Mouse (Mus musculus): Measurements from ENCODE around the gene Bnc2. TPM values are rescaled to one million over a fixed set of nuclear protein-coding genes. Genes with fewer than 3 reads are reported as not detected.

Bnc2 gene
- polyA plus RNA-seq, 1 experiment = 0.82 TPM

DNA sequence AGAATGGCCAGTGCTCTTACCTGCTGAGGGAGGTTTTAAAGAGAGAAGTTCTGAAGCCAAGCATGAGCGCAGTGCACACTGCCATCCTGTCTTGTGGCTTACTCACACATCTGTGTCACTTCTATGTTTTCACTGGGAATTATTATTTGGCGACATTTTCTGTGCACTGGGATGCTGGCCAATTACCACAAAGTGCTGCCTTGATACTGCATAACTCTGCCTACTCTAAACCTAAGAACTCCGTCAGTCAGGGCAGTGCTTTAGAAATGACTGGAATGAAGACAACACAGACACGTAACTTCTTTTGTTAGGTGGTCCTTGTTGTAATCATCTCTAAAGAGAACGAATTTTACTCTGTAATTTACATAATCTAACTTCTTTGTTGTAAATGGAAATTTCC, 186.8 kb downstream of the Bnc2 start:
- 29% methylated on average over 5 of the region's 5 CpGs for WGBS
- no peaks in the 10 kb centered on the region for H3K27me3 ChIP-seq (ENCODE audit: control insufficient read depth, insufficient read depth, low read length)
- no peaks in the 10 kb centered on the region for H3K4me1 ChIP-seq (ENCODE audit: control insufficient read depth, insufficient read depth, low read length)
- TF ChIP-seq CTCF (IDR thresholded peaks at IDR 0.05; ENCODE audit: borderline replicate concordance, insufficient read depth, low read depth, low read length) = no peak
- no peak for TF ChIP-seq POLR2A (IDR thresholded peaks at IDR 0.05; ENCODE audit: borderline replicate concordance, insufficient read depth, low read length)
- H3K4me3 ChIP-seq (replicated peaks; ENCODE audit: insufficient read depth, low read depth, low read length) = no peak overlapping the region
- H3K27ac ChIP-seq (ENCODE audit: insufficient read depth, low read length) = no peak overlapping the region
- DNase-seq = no peak

DNA sequence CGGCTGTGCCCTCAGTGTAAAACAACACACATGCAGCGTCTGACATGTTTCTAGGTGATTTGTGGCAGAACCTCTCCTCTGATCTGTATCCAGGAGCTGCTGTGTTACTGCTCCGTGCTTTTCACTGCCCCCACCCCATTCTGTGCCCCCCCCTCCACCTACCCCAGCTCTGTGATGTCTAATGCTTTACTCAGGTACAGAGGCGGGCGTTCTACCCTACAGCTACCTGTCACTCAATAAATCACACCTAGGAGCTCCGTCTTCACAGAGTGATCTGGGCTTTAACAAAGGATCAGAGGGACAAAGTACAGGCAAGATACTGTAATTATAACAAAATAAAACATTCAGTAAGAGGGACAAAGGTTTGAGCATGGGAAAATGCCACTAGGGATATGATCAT, 192.4 kb downstream of the Bnc2 start:
- Histone ChIP-seq H3K4me1 (ENCODE audit: control insufficient read depth, insufficient read depth, low read length) (no peaks in the 10 kb centered on the region), H3K27ac (ENCODE audit: insufficient read depth, low read length) (no peak overlapping the region), H3K27me3 (ENCODE audit: control insufficient read depth, insufficient read depth, low read length) (no peaks in the 10 kb centered on the region), H3K4me3 (replicated peaks; ENCODE audit: insufficient read depth, low read depth, low read length) (no peak overlapping the region)
- TF ChIP-seq CTCF (IDR thresholded peaks at IDR 0.05; ENCODE audit: borderline replicate concordance, insufficient read depth, low read depth, low read length) (no peak), POLR2A (IDR thresholded peaks at IDR 0.05; ENCODE audit: borderline replicate concordance, insufficient read depth, low read length) (no peak)
- no peak for DNase-seq
- 67% methylated on average over 6 of the region's 6 CpGs for WGBS

DNA sequence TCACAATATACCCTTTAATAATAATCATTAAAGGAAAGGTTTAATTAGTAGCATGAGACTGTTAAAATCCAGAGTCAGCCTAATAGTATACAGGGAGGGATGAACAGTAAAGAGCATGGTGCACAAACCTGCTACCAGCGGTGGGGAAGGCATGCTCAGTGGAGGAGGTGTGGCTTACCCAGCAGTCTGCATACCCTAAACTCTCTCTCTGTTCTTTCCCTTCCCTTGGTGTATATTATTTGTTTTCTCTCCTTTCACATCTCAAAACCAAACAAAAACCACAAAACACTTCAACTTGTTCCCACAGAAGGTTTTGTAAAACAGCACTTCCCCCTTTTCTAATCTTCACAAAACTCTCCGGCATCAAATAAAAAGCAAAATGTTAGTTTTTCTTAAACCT, 202.4 kb downstream of the Bnc2 start:
- TF ChIP-seq POLR2A (IDR thresholded peaks at IDR 0.05; ENCODE audit: borderline replicate concordance, insufficient read depth, low read length) (no peak), CTCF (IDR thresholded peaks at IDR 0.05; ENCODE audit: borderline replicate concordance, insufficient read depth, low read depth, low read length) (no peak)
- Histone ChIP-seq H3K27ac (ENCODE audit: insufficient read depth, low read length) (no peak overlapping the region), H3K27me3 (ENCODE audit: control insufficient read depth, insufficient read depth, low read length) (no peaks in the 10 kb centered on the region), H3K4me3 (replicated peaks; ENCODE audit: insufficient read depth, low read depth, low read length) (no peak overlapping the region), H3K4me1 (ENCODE audit: control insufficient read depth, insufficient read depth, low read length) (no peaks in the 10 kb centered on the region)
- WGBS = 76% methylated on average over 2 of the region's 2 CpGs
- no peak for DNase-seq

DNA sequence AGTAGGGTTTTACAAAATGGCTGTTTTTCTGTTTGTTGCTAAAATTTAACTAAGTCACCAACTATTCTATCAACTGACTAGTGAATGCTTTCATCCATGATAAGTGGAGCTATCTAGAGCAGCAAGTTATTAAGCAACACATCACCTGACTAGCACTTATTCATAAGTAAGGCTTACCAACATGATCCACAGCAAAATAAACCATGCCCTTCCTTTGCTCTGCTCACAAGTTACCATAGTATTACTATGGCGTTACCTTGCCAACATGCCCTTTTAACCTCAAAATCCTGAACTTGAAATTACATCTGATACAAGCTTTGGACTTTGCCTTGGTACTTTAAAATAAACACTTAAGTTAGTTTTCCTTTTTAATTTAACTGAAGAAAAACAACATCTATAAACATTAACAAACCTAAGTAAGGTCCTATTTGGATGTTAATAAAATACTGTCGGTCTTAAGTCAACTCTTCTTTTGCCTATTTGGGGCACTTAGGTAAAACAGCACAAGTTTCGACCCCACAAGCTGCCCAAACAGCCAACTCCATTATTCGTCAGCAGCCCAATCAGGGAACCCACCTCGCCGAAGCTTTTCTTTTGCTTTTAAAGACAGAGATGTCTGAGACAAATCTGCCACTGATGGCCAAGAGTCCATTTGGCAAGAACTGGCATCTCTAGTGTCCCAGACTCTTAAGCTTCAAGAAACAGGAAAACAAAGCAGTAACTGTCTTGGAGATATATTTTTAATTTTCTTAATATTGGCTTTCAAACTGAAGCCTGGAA, 204.8 kb downstream of the Bnc2 start:
- WGBS = 69% methylated on average over 6 of the region's 6 CpGs
- no peak for TF ChIP-seq POLR2A (IDR thresholded peaks at IDR 0.05; ENCODE audit: borderline replicate concordance, insufficient read depth, low read length)
- TF ChIP-seq CTCF (IDR thresholded peaks at IDR 0.05; ENCODE audit: borderline replicate concordance, insufficient read depth, low read depth, low read length) = no peak
- H3K27ac ChIP-seq (ENCODE audit: insufficient read depth, low read length) = no peak overlapping the region
- H3K4me1 ChIP-seq (ENCODE audit: control insufficient read depth, insufficient read depth, low read length) = no peaks in the 10 kb centered on the region
- H3K4me3 ChIP-seq (replicated peaks; ENCODE audit: insufficient read depth, low read depth, low read length) = no peak overlapping the region
- no peak for DNase-seq
- no peaks in the 10 kb centered on the region for H3K27me3 ChIP-seq (ENCODE audit: control insufficient read depth, insufficient read depth, low read length)

DNA sequence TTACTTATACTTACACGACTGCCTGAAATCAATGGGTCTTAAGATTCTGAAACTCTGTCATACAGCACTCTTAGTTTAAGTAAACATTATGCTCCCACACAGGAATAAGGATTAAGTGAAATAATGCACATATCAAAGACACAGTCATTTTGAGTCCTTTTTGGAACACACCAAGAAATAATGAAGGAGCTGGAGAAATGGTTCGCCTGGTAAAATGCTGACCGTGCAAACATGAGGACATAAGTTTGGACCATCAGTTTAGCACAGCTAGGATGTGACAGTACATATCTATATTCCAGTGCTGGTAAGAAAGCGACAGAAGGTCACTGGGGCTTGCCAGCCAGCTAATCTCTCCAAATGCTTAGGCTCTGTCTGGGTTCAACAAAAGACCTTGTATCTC, 205.7 kb downstream of the Bnc2 start:
- 83% methylated on average over 4 of the region's 4 CpGs for WGBS

DNA sequence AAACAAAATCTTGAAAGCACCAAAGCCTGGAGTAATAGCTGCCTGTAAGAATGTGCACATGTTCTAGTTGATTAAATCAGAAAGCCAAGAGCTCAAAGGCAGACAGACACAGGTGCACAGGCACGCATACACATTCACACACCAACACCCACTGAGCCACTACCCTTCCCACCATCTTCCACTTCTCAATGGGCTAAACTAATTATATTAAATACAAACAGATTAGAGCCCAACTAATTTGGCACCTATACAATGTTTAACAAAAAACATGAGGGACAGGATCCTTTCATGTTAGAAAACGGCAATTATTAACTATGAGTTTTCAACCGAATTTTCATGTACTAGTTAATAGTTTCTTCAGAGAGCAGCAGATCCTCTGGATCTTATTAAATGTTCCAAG, 207.4 kb downstream of the Bnc2 start:
- H3K4me3 ChIP-seq (replicated peaks; ENCODE audit: insufficient read depth, low read depth, low read length) = no peak overlapping the region
- no peaks in the 10 kb centered on the region for H3K4me1 ChIP-seq (ENCODE audit: control insufficient read depth, insufficient read depth, low read length)
- no peak overlapping the region for H3K27ac ChIP-seq (ENCODE audit: insufficient read depth, low read length)
- TF ChIP-seq CTCF (IDR thresholded peaks at IDR 0.05; ENCODE audit: borderline replicate concordance, insufficient read depth, low read depth, low read length) = no peak
- TF ChIP-seq POLR2A (IDR thresholded peaks at IDR 0.05; ENCODE audit: borderline replicate concordance, insufficient read depth, low read length) = no peak
- no peak for DNase-seq
- WGBS = 71% methylated on average over 3 of the region's 3 CpGs
- H3K27me3 ChIP-seq (ENCODE audit: control insufficient read depth, insufficient read depth, low read length) = no peaks in the 10 kb centered on the region

More for the DNA sequence above, 205.7 kb downstream of the Bnc2 start:
- Histone ChIP-seq H3K27ac (ENCODE audit: insufficient read depth, low read length) (no peak overlapping the region), H3K27me3 (ENCODE audit: control insufficient read depth, insufficient read depth, low read length) (no peaks in the 10 kb centered on the region), H3K4me3 (replicated peaks; ENCODE audit: insufficient read depth, low read depth, low read length) (no peak overlapping the region), H3K4me1 (ENCODE audit: control insufficient read depth, insufficient read depth, low read length) (no peaks in the 10 kb centered on the region)
- no peak for DNase-seq
- TF ChIP-seq CTCF (IDR thresholded peaks at IDR 0.05; ENCODE audit: borderline replicate concordance, insufficient read depth, low read depth, low read length) = no peak
- TF ChIP-seq POLR2A (IDR thresholded peaks at IDR 0.05; ENCODE audit: borderline replicate concordance, insufficient read depth, low read length) = no peak

DNA sequence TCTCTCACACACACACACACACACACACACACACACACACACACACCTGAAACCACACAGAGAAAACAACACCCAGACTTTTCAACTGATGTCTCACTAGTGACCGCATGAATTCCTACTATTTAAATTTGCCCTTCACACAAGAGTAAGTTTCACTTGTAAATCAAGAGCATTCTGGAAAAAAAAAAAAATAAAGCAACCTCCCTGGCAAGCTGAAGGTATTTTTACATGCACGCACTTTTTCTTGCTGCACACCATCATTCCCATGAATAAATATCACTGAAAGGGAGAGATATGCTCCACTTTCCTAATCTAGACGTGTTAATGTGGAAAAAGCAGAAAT, 216.9 kb downstream of the Bnc2 start:
- Histone ChIP-seq H3K4me1 (ENCODE audit: control insufficient read depth, insufficient read depth, low read length) (no peaks in the 10 kb centered on the region; the same call in 1 of the 2 replicates), H3K27ac (ENCODE audit: insufficient read depth, low read length) (no peak overlapping the region), H3K27me3 (ENCODE audit: control insufficient read depth, insufficient read depth, low read length) (no peaks in the 10 kb centered on the region), H3K4me3 (replicated peaks; ENCODE audit: insufficient read depth, low read depth, low read length) (no peak overlapping the region)
- WGBS = 92% methylated on average over 3 of the region's 3 CpGs
- no peak for TF ChIP-seq CTCF (IDR thresholded peaks at IDR 0.05; ENCODE audit: borderline replicate concordance, insufficient read depth, low read depth, low read length)
- no peak for TF ChIP-seq POLR2A (IDR thresholded peaks at IDR 0.05; ENCODE audit: borderline replicate concordance, insufficient read depth, low read length)
- DNase-seq = no peak

DNA sequence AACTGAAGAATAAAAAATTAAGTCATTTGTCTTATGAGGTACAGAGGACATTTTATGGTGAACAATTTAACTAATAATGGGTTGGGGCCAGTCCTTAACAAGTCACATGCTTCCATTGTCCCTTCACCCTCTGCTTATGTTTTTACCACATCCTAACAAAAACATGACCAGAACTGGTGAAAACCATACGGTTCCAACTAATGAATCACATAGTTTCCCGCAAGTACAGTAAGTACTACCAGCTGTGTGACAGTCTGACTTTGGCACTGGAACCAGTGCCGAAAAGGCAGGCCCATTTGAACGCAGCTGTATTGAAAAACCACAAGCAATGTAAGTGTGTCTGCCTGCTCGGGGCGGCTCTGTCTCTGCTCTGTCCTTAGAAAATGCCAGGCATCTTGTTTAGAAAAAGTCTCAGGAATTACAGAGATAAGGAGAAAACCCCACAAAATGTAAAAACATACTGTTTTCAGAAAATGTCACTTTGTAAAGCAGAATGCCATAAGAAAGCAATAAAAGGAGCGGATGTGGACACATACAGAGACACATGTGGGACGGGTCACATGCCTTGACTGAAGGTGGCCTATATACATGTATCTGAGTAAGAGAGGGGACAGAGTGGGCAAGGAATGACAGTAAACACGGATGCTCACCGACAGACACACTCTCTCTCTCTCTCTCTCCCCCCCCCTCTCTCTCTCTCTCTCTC, 217.4 kb downstream of the Bnc2 start:
- H3K4me1 ChIP-seq (ENCODE audit: control insufficient read depth, insufficient read depth, low read length) = no peaks in the 10 kb centered on the region; the same call in 1 of the 2 replicates
- H3K4me3 ChIP-seq (replicated peaks; ENCODE audit: insufficient read depth, low read depth, low read length) = no peak overlapping the region
- H3K27ac ChIP-seq (ENCODE audit: insufficient read depth, low read length) = no peak overlapping the region
- 91% methylated on average over 10 of the region's 10 CpGs for WGBS
- DNase-seq = no peak
- no peak for TF ChIP-seq CTCF (IDR thresholded peaks at IDR 0.05; ENCODE audit: borderline replicate concordance, insufficient read depth, low read depth, low read length)
- no peak for TF ChIP-seq POLR2A (IDR thresholded peaks at IDR 0.05; ENCODE audit: borderline replicate concordance, insufficient read depth, low read length)
- no peaks in the 10 kb centered on the region for H3K27me3 ChIP-seq (ENCODE audit: control insufficient read depth, insufficient read depth, low read length)

All from cerebellum, adult 2 months (tissue).